Mouse (Mus musculus): Measurements from ENCODE around the gene Dcaf4.

The Dcaf4 gene

GRCm38 (mm10) chr12:83520311-83520890 is at the start of gene Dcaf4:
TSS of gene Dcaf4 (plus strand) at chr12:83520466.
- DNase-seq (ENCODE audit: low spot score) = peak; percentile 96

- no peak for DNase-seq (ENCODE audit: low spot score)
Measured at GRCm38 (mm10) chr12:83471760-83472159, 48.5 kb upstream of the Dcaf4 start.

GRCm38 (mm10) chr12:83473987-83474600 is 46.2 kb upstream of the Dcaf4 start:
- peak; percentile 51 for DNase-seq (ENCODE audit: low spot score)

- no peak for DNase-seq (ENCODE audit: low spot score)
Measured at GRCm38 (mm10) chr12:83475419-83475818, 44.8 kb upstream of the Dcaf4 start.

GRCm38 (mm10) chr12:83476277-83476676 is 44.0 kb upstream of the Dcaf4 start:
- no peak for DNase-seq (ENCODE audit: low spot score)

GRCm38 (mm10) chr12:83479140-83479539 is 41.1 kb upstream of the Dcaf4 start:
- DNase-seq (ENCODE audit: low spot score) = no peak

GRCm38 (mm10) chr12:83479818-83480401 is 40.4 kb upstream of the Dcaf4 start:
- DNase-seq (ENCODE audit: low spot score) = no peak

- peak; percentile 35 for DNase-seq (ENCODE audit: low spot score)
Measured at GRCm38 (mm10) chr12:83481439-83481838, 38.8 kb upstream of the Dcaf4 start.

- no peak for DNase-seq (ENCODE audit: low spot score)
Measured at GRCm38 (mm10) chr12:83483653-83484052, 36.6 kb upstream of the Dcaf4 start.

- DNase-seq (ENCODE audit: low spot score) = peak; percentile 62
Measured at GRCm38 (mm10) chr12:83484855-83485745, 35.2 kb upstream of the Dcaf4 start.

GRCm38 (mm10) chr12:83485911-83486670 is 34.2 kb upstream of the Dcaf4 start:
- DNase-seq (ENCODE audit: low spot score) = peak; percentile 60

- peak; percentile 69 for DNase-seq (ENCODE audit: low spot score)
Measured at GRCm38 (mm10) chr12:83486671-83487461, 33.4 kb upstream of the Dcaf4 start.

GRCm38 (mm10) chr12:83487476-83487991 is 32.7 kb upstream of the Dcaf4 start, which contains the start of gene Dpf3:
TSS of gene Dpf3 (minus strand) at chr12:83487716.
- DNase-seq (ENCODE audit: low spot score) = peak; percentile 97

- DNase-seq (ENCODE audit: low spot score) = peak; percentile 55
Measured at GRCm38 (mm10) chr12:83488211-83488941, 31.9 kb upstream of the Dcaf4 start.

GRCm38 (mm10) chr12:83489748-83490147 is 30.5 kb upstream of the Dcaf4 start:
- peak; percentile 28 for DNase-seq (ENCODE audit: low spot score)

- no peak for DNase-seq (ENCODE audit: low spot score)
Measured at GRCm38 (mm10) chr12:83491609-83492008, 28.7 kb upstream of the Dcaf4 start.

- DNase-seq (ENCODE audit: low spot score) = no peak
Measured at GRCm38 (mm10) chr12:83492808-83493207, 27.5 kb upstream of the Dcaf4 start.

- DNase-seq (ENCODE audit: low spot score) = no peak
Measured at GRCm38 (mm10) chr12:83494196-83494595, 26.1 kb upstream of the Dcaf4 start.

GRCm38 (mm10) chr12:83495248-83495960 is 24.9 kb upstream of the Dcaf4 start:
- no peak for DNase-seq (ENCODE audit: low spot score)
